In the genomic region with DNA sequence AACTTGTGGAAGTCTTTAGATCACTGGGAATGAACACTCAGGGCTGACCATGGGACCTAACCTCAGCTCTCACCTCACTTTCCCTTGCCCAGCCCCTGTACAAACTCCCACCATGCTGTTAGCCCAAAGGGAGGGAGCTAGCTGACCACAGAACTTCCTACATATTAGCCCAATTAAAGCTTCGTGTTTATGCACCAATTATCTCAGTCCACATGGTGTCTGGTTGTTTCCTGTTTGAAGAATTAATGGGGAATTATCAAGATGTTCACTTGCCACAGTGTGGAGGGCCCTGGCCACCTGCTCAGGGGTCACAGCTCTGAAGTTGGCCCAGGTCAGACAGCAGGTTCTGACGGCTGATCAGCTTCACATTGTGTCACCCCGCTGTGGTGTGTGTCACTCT, we compare ENCODE assay signal across 16 mouse cellular contexts.
A peak's percentile ranks its signal among the peaks of the same experiment; 100 is the strongest.
DNase-seq lines count a peak whose midpoint lies in the region; TF ChIP-seq lines count a peak whose summit lies in the region.
"Had no signal": no experiment of that assay in that cellular context is flagged by ENCODE, and none has a peak within 500 bp of the region (broad histone marks: within the 10 kb centered on the region; RNA-seq: fewer than 3 reads in every experiment).

No protein-coding gene starts in this region.

- peak; percentile 13 for DNase-seq in 416B (ENCODE audit: low read depth)
- DNase-seq in brain, embryonic 14.5 days (ENCODE audit: low read depth) = peak; percentile 24
- DNase-seq in retina, embryonic 14.5 days (ENCODE audit: low spot score) = peak; percentile 24
- no peak for DNase-seq in right cerebral cortex, postnatal 14 days
- DNase-seq in yolk sac, embryonic 10.5 days (ENCODE audit: low spot score) = no peak
- DNase-seq in urinary bladder, postnatal 4 days (ENCODE audit: low spot score in 2 of 2) = no peak
- DNase-seq: adrenal gland, adult 8-10 months; adrenal gland, postnatal 14 days; adrenal gland, postnatal 36 days; cerebellum, adult 11 months; cerebellum, adult 18-20 months; cerebellum, adult 8-10 months; cerebellum, adult 9-11 months; cerebellum, postnatal 14 days; cerebellum, postnatal 36 days; forebrain, postnatal 0 days had no signal

- TF ChIP-seq POLR2A in brain, embryonic 14.5 days (IDR thresholded peaks at IDR 0.05; ENCODE audit: borderline replicate concordance, extremely low read depth, insufficient read depth, insufficient read length, poor library complexity, severe bottlenecking) = no peak

- TF ChIP-seq CTCF in brain, embryonic 14.5 days (IDR thresholded peaks at IDR 0.05; ENCODE audit: borderline replicate concordance, extremely low read depth, insufficient read depth, insufficient read length) = no peak

Comparison
In these comparisons a context has a peak if more than half of its experiments do, and no peak if none do; other contexts are left out.
1. DNase-seq: peak in 416B (single experiment), brain, embryonic 14.5 days (single experiment) and retina, embryonic 14.5 days (single experiment); none in right cerebral cortex, postnatal 14 days (single experiment), yolk sac, embryonic 10.5 days (single experiment) and urinary bladder, postnatal 4 days (0 of 2).